Mouse (Mus musculus) stomach, postnatal 0 days (tissue): ENCODE results near the gene Spdye4a. TPM values are rescaled to one million over a fixed set of nuclear protein-coding genes. Genes with fewer than 3 reads are reported as not detected.

Experiments
- ATAC-seq: fragments of 200-750 bp; cut with Nextera tagmentation; 2 replicates; pipeline ENCODE4 v1.8.0; 2017; ENCODE audit not compliant: low FRiP score, low TSS enrichment
- DNase-seq: peaks from one replicate; pipeline ENCODE4 v3.0.0-alpha.2; 2016; ENCODE audit warnings: low spot score
- H3K27ac ChIP-seq: fragments of 300-500 bp; sonication (generic); replicated peaks from 2 replicates; pipeline ENCODE4 v1.5.1; 2014; ENCODE audit warnings: mild to moderate bottlenecking, control low read depth
- H3K27me3 ChIP-seq: fragments of 300-500 bp; sonication (generic); 2 replicates; pipeline ENCODE4 v1.6.1; 2014; ENCODE audit warnings: low read length; ENCODE audit not compliant: control insufficient read depth, insufficient read depth
- H3K36me3 ChIP-seq: fragments of 300-500 bp; sonication (generic); 2 replicates; pipeline ENCODE4 v1.6.1; 2014; ENCODE audit warnings: low read length, mixed read lengths; ENCODE audit not compliant: control insufficient read depth, insufficient read depth
- H3K4me1 ChIP-seq: fragments of 300-500 bp; sonication (generic); replicated peaks from 2 replicates; pipeline ENCODE4 v1.6.1; 2014; ENCODE audit warnings: antibody characterized with exemption; ENCODE audit not compliant: control insufficient read depth, insufficient read depth
- H3K4me2 ChIP-seq: fragments of 300-500 bp; sonication (generic); replicated peaks from 2 replicates; pipeline ENCODE4 v1.6.1; 2014; ENCODE audit warnings: low read depth, mild to moderate bottlenecking, control low read depth, moderate library complexity
- H3K4me3 ChIP-seq: fragments of 300-500 bp; sonication (generic); 2 replicates; pipeline ENCODE4 v1.5.1; 2014; ENCODE audit warnings: low read depth, low read length, control low read depth
- H3K9ac ChIP-seq: fragments of 300-500 bp; sonication (generic); 2 replicates; pipeline ENCODE4 v1.6.1; 2014; ENCODE audit warnings: mild to moderate bottlenecking, low read length, control low read depth, mixed read lengths
- H3K9me3 ChIP-seq: fragments of 300-500 bp; sonication (generic); 2 replicates; pipeline ENCODE4 v1.6.1; 2016; ENCODE audit warnings: low read length; ENCODE audit not compliant: control insufficient read depth
- CTCF ChIP-seq: IDR thresholded peaks from 2 replicates; pipeline ENCODE4 v1.5.1; 2016; ENCODE audit warnings: antibody characterized with exemption, low read depth, mild to moderate bottlenecking, moderate library complexity
- EP300 ChIP-seq: optimal IDR thresholded peaks from 2 replicates; pipeline ENCODE3; 2016; ENCODE audit warnings: antibody characterized with exemption
- WGBS: fragments of 180-500 bp; shearing (Covaris S2); extraction: QIAGEN DNeasy Blood & Tissue Kit; methylation state at CpG from one replicate; pipeline ENCODE4 v1.1.7; 2014; 5-methylcytosine and 5-hydroxymethylcytosine counted together
- polyA plus RNA-seq: library from polyadenylated mRNA; unstranded; fragments of >200 nt; fragmentation: Nextera tagmentation; extraction: Ambion mirVana; gene quantifications from 2 replicates; pipeline ENCODE4 v1.2.1, GENCODE M21; 2015

The Spdye4a gene
- polyA plus RNA-seq, 1 experiment from 2014 or later, result not detected

- H3K27ac ChIP-seq, result peak within 1 kb of the TSS; percentile 77
- H3K4me3 ChIP-seq, result peak within 1 kb of the TSS; percentile 88
- under 1% methylated on average over 51 of the region's 79 CpGs for WGBS
- DNase-seq (peak; percentile 77), ATAC-seq (peak; percentile 79)
- H3K9ac ChIP-seq, result peak within 1 kb of the TSS; percentile 83
- H3K9me3 ChIP-seq, result no peaks in the 10 kb centered on the region
- TF ChIP-seq EP300 (no peak), CTCF (peak; percentile 2; the same call in 1 of the 2 replicates)
- H3K27me3 ChIP-seq, result no peaks in the 10 kb centered on the region
- H3K4me1 ChIP-seq, result no peaks in the 10 kb centered on the region
- H3K4me2 ChIP-seq, result peak within 1 kb of the TSS; percentile 97
- H3K36me3 ChIP-seq, result no peaks in the 10 kb centered on the region
Observed at GRCm38 (mm10) chr5:143269363-143270150, 42.9 kb upstream of the Spdye4a start, which contains the start of gene Zfp316. TSS of gene Zfp316 (minus strand) at chr5:143270022.

GRCm38 (mm10) chr5:143268985-143269362, 42.3 kb upstream of the Spdye4a start:
- Histone ChIP-seq H3K27ac (0 out of 2 replicates have a peak overlapping the region, but pooled peaks have one; percentile 77), H3K9ac (peak overlapping the region; percentile 83), H3K27me3 (no peaks in the 10 kb centered on the region), H3K4me3 (peak overlapping the region; percentile 88), H3K9me3 (no peaks in the 10 kb centered on the region), H3K36me3 (no peaks in the 10 kb centered on the region), H3K4me2 (peak overlapping the region; percentile 97), H3K4me1 (no peaks in the 10 kb centered on the region)
- DNase-seq, result no peak
- no peak for TF ChIP-seq EP300
- TF ChIP-seq CTCF, result no peak
- ATAC-seq, result no peak; the same call in 1 of the 2 replicates
- WGBS, result 34% methylated on average over 8 of the region's 8 CpGs

- Histone ChIP-seq H3K27ac (no peak overlapping the region), H3K4me3 (no peak overlapping the region), H3K27me3 (no peaks in the 10 kb centered on the region), H3K4me1 (no peaks in the 10 kb centered on the region), H3K9me3 (no peaks in the 10 kb centered on the region), H3K4me2 (no peak overlapping the region), H3K9ac (no peak overlapping the region), H3K36me3 (0 out of 2 replicates have a peak, but pooled peaks cover 3% of the 10 kb centered on the region)
- TF ChIP-seq CTCF (no peak), EP300 (no peak)
- WGBS, result 87% methylated on average over 6 of the region's 6 CpGs
- no peak for DNase-seq
- no peak for ATAC-seq
Observed at GRCm38 (mm10) chr5:143266794-143267193, 40.1 kb upstream of the Spdye4a start.

- WGBS, result 43% methylated on average over 1 of the region's 1 CpGs
- no peak overlapping the region for H3K4me3 ChIP-seq
- peaks cover 3% of the 10 kb centered on the region; the same call in 1 of the 2 replicates for H3K36me3 ChIP-seq
- no peaks in the 10 kb centered on the region for H3K9me3 ChIP-seq
- DNase-seq, result no peak
- H3K4me1 ChIP-seq, result no peaks in the 10 kb centered on the region
- H3K27me3 ChIP-seq, result no peaks in the 10 kb centered on the region
- no peak overlapping the region for H3K9ac ChIP-seq
- no peak for ATAC-seq
- no peak overlapping the region for H3K27ac ChIP-seq
- TF ChIP-seq EP300, result no peak
- no peak for TF ChIP-seq CTCF
- no peak overlapping the region for H3K4me2 ChIP-seq
Observed at GRCm38 (mm10) chr5:143265409-143265808, 38.7 kb upstream of the Spdye4a start.

- H3K4me2 ChIP-seq, result no peak overlapping the region
- TF ChIP-seq CTCF, result no peak
- no peak for TF ChIP-seq EP300
- peak; percentile 69 for DNase-seq
- peak; percentile 58 for ATAC-seq
- no peaks in the 10 kb centered on the region for H3K9me3 ChIP-seq
- no peaks in the 10 kb centered on the region for H3K4me1 ChIP-seq
- no peak overlapping the region for H3K4me3 ChIP-seq
- H3K9ac ChIP-seq, result no peak overlapping the region
- no peak overlapping the region for H3K27ac ChIP-seq
- H3K27me3 ChIP-seq, result no peaks in the 10 kb centered on the region
- H3K36me3 ChIP-seq, result peaks cover 3% of the 10 kb centered on the region; the same call in 1 of the 2 replicates
- 70% methylated on average over 10 of the region's 10 CpGs for WGBS
Observed at GRCm38 (mm10) chr5:143264689-143265088, 38.0 kb upstream of the Spdye4a start.

- Histone ChIP-seq H3K27me3 (no peaks in the 10 kb centered on the region), H3K27ac (no peak overlapping the region), H3K4me2 (no peak overlapping the region), H3K9me3 (no peaks in the 10 kb centered on the region), H3K36me3 (peaks cover 3% of the 10 kb centered on the region; the same call in 1 of the 2 replicates), H3K9ac (no peak overlapping the region), H3K4me3 (no peak overlapping the region), H3K4me1 (no peaks in the 10 kb centered on the region)
- WGBS, result 91% methylated on average over 8 of the region's 8 CpGs
- DNase-seq, result no peak
- no peak for TF ChIP-seq CTCF
- TF ChIP-seq EP300, result no peak
- no peak for ATAC-seq
Observed at GRCm38 (mm10) chr5:143261636-143262035, 34.9 kb upstream of the Spdye4a start.
